8 mouse cellular contexts compared by ENCODE assay signal in the genomic region with DNA sequence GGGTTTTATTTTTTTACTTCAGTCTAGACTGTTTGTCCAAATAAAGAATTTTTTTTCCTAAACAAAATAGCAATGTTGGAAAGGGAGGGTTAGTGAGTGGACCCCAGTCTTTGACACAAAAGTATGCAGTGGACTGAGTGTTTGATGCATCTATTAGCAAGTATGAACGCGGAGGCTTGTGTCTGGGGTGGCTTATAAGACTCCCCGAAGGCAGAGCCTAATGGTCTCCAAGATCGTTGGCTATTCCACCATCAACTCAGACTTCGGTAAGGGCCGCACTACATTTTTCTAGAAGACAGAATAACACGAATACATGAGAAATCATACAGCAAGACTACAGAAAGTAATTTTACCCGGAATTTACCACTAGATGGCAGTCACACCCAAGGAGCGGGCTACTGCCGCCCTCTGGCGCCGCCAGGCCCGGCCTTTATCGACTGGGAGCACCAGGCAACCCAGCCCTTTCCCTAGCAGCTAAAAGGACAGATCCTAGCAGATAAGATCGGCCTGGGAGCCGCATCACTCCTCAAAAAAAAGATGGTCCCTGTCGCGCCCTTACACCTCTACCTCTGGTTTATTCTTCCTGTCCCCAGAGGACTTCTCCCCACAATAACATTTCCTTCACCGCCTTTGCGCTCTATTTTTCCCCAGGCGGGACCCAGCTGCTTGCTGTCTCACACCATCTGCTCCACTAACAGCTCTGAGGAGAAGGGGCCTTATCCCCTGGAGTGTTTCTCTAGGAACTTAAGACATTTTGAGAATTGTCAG. TPM values are rescaled to one million over a fixed set of nuclear protein-coding genes. Genes with fewer than 3 reads are reported as not detected.
DNase-seq lines count a peak whose midpoint lies in the region; ATAC-seq lines count a peak whose summit lies in the region.

No protein-coding gene starts in this region.

- no peak overlapping the region for H3K27ac ChIP-seq in hindbrain, embryonic 14.5 days

- no peak overlapping the region for H3K4me3 ChIP-seq in hindbrain, embryonic 14.5 days (replicated peaks; ENCODE audit: low read length)

- ATAC-seq in hindbrain, embryonic 14.5 days (ENCODE audit: low FRiP score) = peak; percentile 79; the same call in 1 of the 2 replicates

- H3K27me3 ChIP-seq in hindbrain, embryonic 14.5 days (ENCODE audit: control insufficient read depth, insufficient read depth, low read length) = no peaks in the 10 kb centered on the region

- no peaks in the 10 kb centered on the region for H3K36me3 ChIP-seq in hindbrain, embryonic 14.5 days (replicated peaks; ENCODE audit: control insufficient read depth, insufficient read depth)

- H3K4me1 ChIP-seq in hindbrain, embryonic 14.5 days (replicated peaks; ENCODE audit: control insufficient read depth, insufficient read depth, low read length) = no peaks in the 10 kb centered on the region

- no peaks in the 10 kb centered on the region for H3K9me3 ChIP-seq in hindbrain, embryonic 14.5 days (ENCODE audit: control insufficient read depth, low read length)

- peak overlapping the region; percentile 40 for H3K4me2 ChIP-seq in hindbrain, embryonic 14.5 days (replicated peaks)

- 11% methylated on average over 21 of the region's 21 CpGs for WGBS in hindbrain, embryonic 14.5 days

- peak overlapping the region; percentile 31; the same call in 1 of the 2 replicates for H3K9ac ChIP-seq in hindbrain, embryonic 14.5 days

- peak; percentile 32 for DNase-seq in T-cell, adult 2 months (ENCODE audit: low spot score)
- peak; percentile 90 to 95 for DNase-seq in cerebellum, postnatal 10 days
- peak; percentile 50 to 67 for DNase-seq in frontal cortex, postnatal 25 days (ENCODE audit: low spot score in 2 of 2)
- peak; percentile 95 for DNase-seq in hindbrain, embryonic 14.5 days (ENCODE audit: low spot score)
- peak; percentile 70 for DNase-seq in layer of hippocampus, postnatal 36 days
- DNase-seq in lung, postnatal 25 days (ENCODE audit: low spot score) = peak; percentile 72
- peak; percentile 72 to 76 for DNase-seq in right cerebral cortex, adult 2 months (ENCODE audit: low spot score in 2 of 2)
- DNase-seq in yolk sac, embryonic 10.5 days (ENCODE audit: low spot score) = peak; percentile 57

RNA-seq across cellular contexts. Expression of gene Pirt, which starts 6.0 kb away (rescaled TPM):
- 1.2 and 1.6 TPM in 2 replicates for polyA plus RNA-seq in hindbrain, embryonic 14.5 days (2014; fragmentation: Nextera tagmentation; extraction: Ambion mirVana)
- total RNA-seq in layer of hippocampus, postnatal 36 days (2021) = 1 to 10 TPM; 1.9 TPM

RNA-seq across cellular contexts. Expression of gene Tmem238l, which starts 50.6 kb away (rescaled TPM):
- not detected in 2 replicates for polyA plus RNA-seq in hindbrain, embryonic 14.5 days (2014; fragmentation: Nextera tagmentation; extraction: Ambion mirVana)
- not detected for total RNA-seq in layer of hippocampus, postnatal 36 days (2021)

Comparison
In these comparisons a context has a peak if more than half of its experiments do, and no peak if none do; other contexts are left out.
1. DNase-seq: peak in every context shown above with its lines; median percentile 95 in hindbrain, embryonic 14.5 days; 92 in cerebellum, postnatal 10 days; 74 in right cerebral cortex, adult 2 months; 72 in lung, postnatal 25 days; 70 in layer of hippocampus, postnatal 36 days; 58 in frontal cortex, postnatal 25 days; 57 in yolk sac, embryonic 10.5 days; 32 in T-cell, adult 2 months.